Mouse (Mus musculus) CD8-positive naive resting alpha-beta T cell, adult 57 days (primary cell): ENCODE measurements around the gene Areg. TPM values are rescaled to one million over a fixed set of nuclear protein-coding genes. Genes with fewer than 3 reads are reported as not detected.

ENCODE experiments used
- total RNA-seq: library from RNA; stranded (reverse); gene quantifications from one replicate; pipeline ENCODE4 v1.2.4, GENCODE M21; 2023

The Areg gene
- total RNA-seq, result 0.43 TPM

GRCm38 (mm10) chr5:91139446-91139873 lies at the start of gene Areg:
TSS of gene Areg (plus strand) at chr5:91139599.

Other genes with a start within 250 kb of the Areg start
- not detected for gene Cxcl1, start 248.4 kb upstream of the Areg start, total RNA-seq
- gene Cxcl2, start 235.7 kb upstream of the Areg start, total RNA-seq, result 4.7 TPM
- 3.9 TPM for gene Mthfd2l, start 208.5 kb upstream of the Areg start, total RNA-seq
- gene Epgn, start 112.1 kb upstream of the Areg start, total RNA-seq, result not detected
- gene Ereg, start 65.0 kb upstream of the Areg start, total RNA-seq, result not detected